In genomic region chr16:18066060-18067009, GRCm38 (mm10) we compare ENCODE assay signal across 8 mouse cellular contexts. TPM values are rescaled to one million over a fixed set of nuclear protein-coding genes. Genes with fewer than 3 reads are reported as not detected.
A peak's percentile ranks its signal among the peaks of the same experiment; 100 is the strongest.
DNase-seq lines count a peak whose midpoint lies in the region; ATAC-seq and TF ChIP-seq lines count a peak whose summit lies in the region.

No protein-coding gene starts in this region.

- peaks cover 36% of the 10 kb centered on the region for H3K36me3 ChIP-seq in E14TG2a.4 (ENCODE audit: insufficient read depth, low read length)
- no peaks in the 10 kb centered on the region for H3K36me3 ChIP-seq in forebrain, embryonic 11.5 days (ENCODE audit: control insufficient read depth, insufficient read depth, low read length)
- peaks cover 4% of the 10 kb centered on the region; the same call in 1 of the 2 replicates for H3K36me3 ChIP-seq in heart, embryonic 16.5 days (ENCODE audit: control insufficient read depth, insufficient read depth)
- H3K36me3 ChIP-seq in liver, embryonic 14.5 days (replicated peaks; ENCODE audit: control insufficient read depth, insufficient read depth, low read depth) = no peaks in the 10 kb centered on the region
- peaks cover 12% of the 10 kb centered on the region for H3K36me3 ChIP-seq in stomach, embryonic 15.5 days

- peaks cover 35% of the 10 kb centered on the region for H3K4me1 ChIP-seq in E14TG2a.4 (replicated peaks; ENCODE audit: low read depth, low read length)
- H3K4me1 ChIP-seq in forebrain, embryonic 11.5 days (replicated peaks; ENCODE audit: control insufficient read depth, insufficient read depth, low read length) = peaks cover 3% of the 10 kb centered on the region; the same call in 1 of the 2 replicates
- H3K4me1 ChIP-seq in heart, embryonic 16.5 days (ENCODE audit: control insufficient read depth, insufficient read depth, low read length) = peaks cover 6% of the 10 kb centered on the region
- H3K4me1 ChIP-seq in liver, embryonic 14.5 days (replicated peaks; ENCODE audit: control insufficient read depth in 2 of 2, insufficient read depth in 2 of 2, low read length in 1 of 2) = peaks cover 0 to 6% of the 10 kb centered on the region in 2 experiments; a peak in 3 of 4 replicates
- peaks cover 3% of the 10 kb centered on the region; the same call in 1 of the 2 replicates for H3K4me1 ChIP-seq in stomach, embryonic 15.5 days

- peak overlapping the region; percentile 89 for H3K4me3 ChIP-seq in E14TG2a.4 (replicated peaks; ENCODE audit: low read length)
- peak overlapping the region; percentile 92 for H3K4me3 ChIP-seq in forebrain, embryonic 11.5 days (ENCODE audit: low read depth, low read length)
- H3K4me3 ChIP-seq in heart, embryonic 16.5 days (ENCODE audit: low read length) = peak overlapping the region; percentile 88
- H3K4me3 ChIP-seq in liver, embryonic 14.5 days (ENCODE audit: insufficient read depth in 1 of 2, low read depth in 2 of 2, low read length in 2 of 2) = peak overlapping the region; percentile 50 to 81
- peak overlapping the region; percentile 95 for H3K4me3 ChIP-seq in stomach, embryonic 15.5 days (replicated peaks)

- peak; percentile 97 for ATAC-seq in forebrain, embryonic 11.5 days (replicated peaks; ENCODE audit: low FRiP score)
- peak; percentile 98 for ATAC-seq in heart, embryonic 16.5 days (replicated peaks; ENCODE audit: extremely low read depth, insufficient read depth, low FRiP score)
- peak; percentile 95 for ATAC-seq in liver, embryonic 14.5 days (ENCODE audit: insufficient read depth)
- ATAC-seq in stomach, embryonic 15.5 days (ENCODE audit: insufficient read depth, low FRiP score, low read depth) = peak; percentile 97

- TF ChIP-seq EP300 in liver, embryonic 14.5 days (IDR thresholded peaks at IDR 0.05; ENCODE audit: low read depth) = no peak

- peak overlapping the region; percentile 77 for H3K4me2 ChIP-seq in forebrain, embryonic 11.5 days (ENCODE audit: low read depth, low read length, severe bottlenecking)
- H3K4me2 ChIP-seq in heart, embryonic 16.5 days (ENCODE audit: low read depth, low read length) = peak overlapping the region; percentile 65
- H3K4me2 ChIP-seq in liver, embryonic 14.5 days (ENCODE audit: low read depth) = peak overlapping the region; percentile 89
- H3K4me2 ChIP-seq in stomach, embryonic 15.5 days = peak overlapping the region; percentile 90

- 0 out of 2 replicates have a peak, but pooled peaks cover 3% of the 10 kb centered on the region for H3K27me3 ChIP-seq in E14TG2a.4 (ENCODE audit: insufficient read depth, low read length)
- H3K27me3 ChIP-seq in forebrain, embryonic 11.5 days (ENCODE audit: control insufficient read depth, insufficient read depth, low read length) = no peaks in the 10 kb centered on the region
- no peaks in the 10 kb centered on the region for H3K27me3 ChIP-seq in heart, embryonic 16.5 days (ENCODE audit: control insufficient read depth, insufficient read depth, low read length)
- no peaks in the 10 kb centered on the region for H3K27me3 ChIP-seq in liver, embryonic 14.5 days (ENCODE audit: control insufficient read depth, insufficient read depth, low read length)
- no peaks in the 10 kb centered on the region for H3K27me3 ChIP-seq in stomach, embryonic 15.5 days (replicated peaks)

- H3K9me3 ChIP-seq in E14TG2a.4 (ENCODE audit: low read length) = peaks cover 3% of the 10 kb centered on the region; the same call in 1 of the 2 replicates
- no peaks in the 10 kb centered on the region for H3K9me3 ChIP-seq in forebrain, embryonic 11.5 days (ENCODE audit: control insufficient read depth, low read length)
- H3K9me3 ChIP-seq in heart, embryonic 16.5 days (replicated peaks; ENCODE audit: control insufficient read depth, low read length) = no peaks in the 10 kb centered on the region
- H3K9me3 ChIP-seq in liver, embryonic 14.5 days (ENCODE audit: control insufficient read depth, low read length) = no peaks in the 10 kb centered on the region
- no peaks in the 10 kb centered on the region for H3K9me3 ChIP-seq in stomach, embryonic 15.5 days

- no peak for TF ChIP-seq CTCF in E14TG2a.4 (conservative IDR thresholded peaks at IDR 0.05; ENCODE audit: low read length)
- no peak for TF ChIP-seq CTCF in liver, embryonic 14.5 days (IDR thresholded peaks at IDR 0.05; ENCODE audit: low read depth)

- H3K9ac ChIP-seq in forebrain, embryonic 11.5 days (ENCODE audit: low read length) = peak overlapping the region; percentile 94
- H3K9ac ChIP-seq in heart, embryonic 16.5 days (ENCODE audit: low read length) = peak overlapping the region; percentile 91
- H3K9ac ChIP-seq in liver, embryonic 14.5 days (replicated peaks) = peak overlapping the region; percentile 58
- H3K9ac ChIP-seq in stomach, embryonic 15.5 days = peak overlapping the region; percentile 76

- DNase-seq in c-Kit-positive CD71-positive TER-119-negative erythroid progenitor cells, embryonic 14.5 days (ENCODE audit: low read depth) = peak; percentile 88
- peak; percentile 97 for DNase-seq in forebrain, embryonic 11.5 days (ENCODE audit: low spot score)
- peak; percentile 95 to 99 for DNase-seq in kidney, postnatal 36 days
- DNase-seq in liver, embryonic 14.5 days (ENCODE audit: low read depth in 3 of 3, low spot score in 3 of 3) = peak; percentile 73 to 76 (median 76)
- peak; percentile 95 for DNase-seq in neural tube, embryonic 10.5 days (ENCODE audit: extremely low spot score, low spot score)

- WGBS in forebrain, embryonic 11.5 days = under 1% methylated on average over 68 of the region's 81 CpGs
- under 1% methylated on average over 80 of the region's 81 CpGs for WGBS in heart, embryonic 16.5 days
- under 1% methylated on average over 76 of the region's 81 CpGs for WGBS in liver, embryonic 14.5 days (ENCODE audit: insufficient replicate concordance)
- under 1% methylated on average over 81 of the region's 81 CpGs for WGBS in stomach, embryonic 15.5 days

- H3K27ac ChIP-seq in forebrain, embryonic 11.5 days (ENCODE audit: low read depth, low read length) = peak overlapping the region; percentile 89
- peak overlapping the region; percentile 85 for H3K27ac ChIP-seq in heart, embryonic 16.5 days (ENCODE audit: low read length)
- H3K27ac ChIP-seq in liver, embryonic 14.5 days = no peak overlapping the region
- H3K27ac ChIP-seq in stomach, embryonic 15.5 days = peak overlapping the region; percentile 93

RNA-seq across cellular contexts. Expression of gene Dgcr6, which starts 13.7 kb away (rescaled TPM):
- polyA plus RNA-seq in forebrain, embryonic 11.5 days (2014; fragmentation: Nextera tagmentation; extraction: Ambion mirVana) = 134 and 148 TPM in 2 replicates
- polyA plus RNA-seq in heart, embryonic 16.5 days (2015; fragmentation: Nextera tagmentation; extraction: Ambion mirVana) = 67.4 and 67.8 TPM in 2 replicates
- 11.4 and 12.5 TPM in 2 replicates for polyA plus RNA-seq in liver, embryonic 14.5 days (2012; rRNA removed)
- polyA plus RNA-seq in liver, embryonic 14.5 days (2014; fragmentation: Nextera tagmentation; extraction: Ambion mirVana) = 22.1 and 22.5 TPM in 2 replicates
- polyA plus RNA-seq in stomach, embryonic 15.5 days (2015; fragmentation: Nextera tagmentation; extraction: Ambion mirVana) = 77.8 and 78.2 TPM in 2 replicates

RNA-seq across cellular contexts. Expression of gene Prodh, which starts 23.7 kb away (rescaled TPM):
- polyA plus RNA-seq in forebrain, embryonic 11.5 days (2014; fragmentation: Nextera tagmentation; extraction: Ambion mirVana) = 10.2 and 12.2 TPM in 2 replicates
- polyA plus RNA-seq in heart, embryonic 16.5 days (2015; fragmentation: Nextera tagmentation; extraction: Ambion mirVana) = 7.2 and 7.3 TPM in 2 replicates
- polyA plus RNA-seq in liver, embryonic 14.5 days (2012; rRNA removed) = 4.3 and 5.5 TPM in 2 replicates
- 2.6 and 3.2 TPM in 2 replicates for polyA plus RNA-seq in liver, embryonic 14.5 days (2014; fragmentation: Nextera tagmentation; extraction: Ambion mirVana)
- polyA plus RNA-seq in stomach, embryonic 15.5 days (2015; fragmentation: Nextera tagmentation; extraction: Ambion mirVana) = 13.1 and 14.8 TPM in 2 replicates
